Mouse (Mus musculus) macrophage (primary cell): ENCODE data around the gene Pbx3. TPM values are rescaled to one million over a fixed set of nuclear protein-coding genes. Genes with fewer than 3 reads are reported as not detected.

Experiments used
- H3K27ac ChIP-seq: fragments of 350-480 bp; formaldehyde crosslinking; 2 replicates; pipeline ENCODE4 v1.9.0; 2021
- H3K36me3 ChIP-seq: fragments of 350-480 bp; formaldehyde crosslinking; 2 replicates; pipeline ENCODE4 v1.9.0; 2021; ENCODE audit errors: inconsistent target
- H3K4me3 ChIP-seq: fragments of 350-480 bp; formaldehyde crosslinking; 2 replicates; pipeline ENCODE4 v1.9.0; 2021; ENCODE audit errors: inconsistent target
- H3K79me2 ChIP-seq: fragments of 350-480 bp; formaldehyde crosslinking; 2 replicates; pipeline ENCODE4 v1.9.0; 2021; ENCODE audit errors: inconsistent target
- WGBS: methylation state at CpG from one replicate; pipeline ENCODE4 v1.1.7; 2026; ENCODE audit warnings: inconsistent platforms; ENCODE audit not compliant: missing documents; 5-methylcytosine and 5-hydroxymethylcytosine counted together
- polyA plus RNA-seq: library from polyadenylated mRNA; stranded (reverse); fragments of 250-400 nt; gene quantifications from 3 replicates; pipeline ENCODE4 v1.2.4, GENCODE M21; 2018; ENCODE audit warnings: inconsistent platforms

Gene Pbx3
- polyA plus RNA-seq, 1 experiment from 2014 or later, result 6.6 TPM

DNA sequence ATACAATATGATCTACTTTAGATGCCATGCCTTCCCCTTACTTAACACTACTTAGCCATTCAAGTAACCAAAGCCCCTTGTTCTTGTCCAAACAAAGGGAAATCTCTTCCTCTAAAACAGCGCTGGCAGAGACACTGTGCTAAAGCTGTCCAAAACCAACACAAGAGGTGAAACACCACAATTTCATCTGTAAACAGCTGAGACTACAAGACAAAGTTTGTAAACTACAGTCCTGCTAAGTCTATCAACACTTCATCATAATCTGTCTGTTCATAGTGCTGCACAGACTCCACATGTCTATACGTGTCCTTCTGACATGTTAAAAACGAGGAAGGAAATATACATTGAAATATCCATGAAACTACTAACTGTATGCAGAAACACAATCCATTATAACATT is 151.5 kb downstream of the Pbx3 start:
- no peaks in the 10 kb centered on the region for H3K79me2 ChIP-seq
- H3K4me3 ChIP-seq, result no peak overlapping the region
- 88% methylated on average over 3 of the region's 3 CpGs for WGBS
- H3K36me3 ChIP-seq, result no peaks in the 10 kb centered on the region
- H3K27ac ChIP-seq, result no peak overlapping the region

DNA sequence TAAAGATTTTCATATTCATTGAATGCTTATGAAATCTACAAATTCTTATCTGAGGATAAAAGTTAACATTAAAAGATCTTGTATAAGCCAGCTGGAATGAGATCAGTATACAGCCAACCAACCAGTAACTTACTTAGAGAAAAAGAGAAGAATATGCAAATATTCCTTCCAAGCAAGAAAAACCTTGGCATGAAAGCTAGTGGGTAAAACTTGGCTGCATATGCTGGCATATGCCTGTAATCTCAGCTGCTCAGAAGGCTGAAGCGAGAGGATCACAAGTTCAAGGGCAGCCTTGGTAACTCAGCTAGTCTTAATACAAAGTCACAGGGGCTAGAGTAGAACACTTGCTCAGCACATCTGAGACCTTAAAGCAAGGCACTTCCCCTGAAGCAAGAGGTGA is 153.8 kb downstream of the Pbx3 start:
- H3K27ac ChIP-seq, result no peak overlapping the region
- H3K4me3 ChIP-seq, result no peak overlapping the region
- no peaks in the 10 kb centered on the region for H3K79me2 ChIP-seq
- H3K36me3 ChIP-seq, result no peaks in the 10 kb centered on the region
- 87% methylated on average over 1 of the region's 1 CpGs for WGBS

DNA sequence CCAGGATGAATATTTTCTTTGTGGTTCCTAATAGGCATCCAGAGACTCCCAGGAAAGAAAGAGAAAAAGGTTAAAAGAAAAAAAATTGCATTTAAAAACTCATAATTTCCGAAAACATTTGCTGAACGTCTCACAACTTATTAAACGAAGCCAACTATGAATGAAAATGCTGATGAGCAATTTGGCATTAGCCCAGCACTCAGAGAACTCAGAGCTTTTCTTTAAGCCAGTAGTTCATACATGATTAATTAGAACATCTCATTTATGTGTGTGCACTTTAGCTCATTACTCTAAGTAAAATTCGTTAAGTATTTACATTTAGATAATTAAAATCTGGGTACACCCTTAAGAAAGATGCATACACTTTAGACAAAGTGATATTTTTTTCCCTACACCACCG is 155.3 kb downstream of the Pbx3 start:
- Histone ChIP-seq H3K36me3 (no peaks in the 10 kb centered on the region), H3K27ac (no peak overlapping the region), H3K4me3 (no peak overlapping the region), H3K79me2 (no peaks in the 10 kb centered on the region)
- 92% methylated on average over 5 of the region's 5 CpGs for WGBS

DNA sequence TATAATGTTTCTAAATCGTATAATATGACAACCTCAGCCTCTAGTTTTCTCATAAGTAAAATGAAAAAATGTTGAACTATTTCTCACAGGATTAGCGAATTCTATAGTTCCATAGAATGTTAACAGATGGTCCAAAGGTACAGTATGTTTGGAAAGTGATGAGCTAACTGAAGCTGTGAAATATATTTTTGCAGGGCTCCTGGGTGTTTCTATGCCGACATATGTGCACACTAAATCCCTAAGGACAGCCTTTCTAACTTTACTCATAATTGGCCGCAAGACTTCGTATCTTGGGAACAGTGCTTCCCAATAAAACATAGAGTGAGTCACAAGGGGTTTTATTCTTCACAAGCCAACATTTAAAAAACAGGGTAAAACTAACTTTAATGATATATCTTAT is 157.4 kb downstream of the Pbx3 start:
- Histone ChIP-seq H3K4me3 (no peak overlapping the region), H3K36me3 (no peaks in the 10 kb centered on the region), H3K27ac (no peak overlapping the region), H3K79me2 (no peaks in the 10 kb centered on the region)
- 98% methylated on average over 5 of the region's 5 CpGs for WGBS

DNA sequence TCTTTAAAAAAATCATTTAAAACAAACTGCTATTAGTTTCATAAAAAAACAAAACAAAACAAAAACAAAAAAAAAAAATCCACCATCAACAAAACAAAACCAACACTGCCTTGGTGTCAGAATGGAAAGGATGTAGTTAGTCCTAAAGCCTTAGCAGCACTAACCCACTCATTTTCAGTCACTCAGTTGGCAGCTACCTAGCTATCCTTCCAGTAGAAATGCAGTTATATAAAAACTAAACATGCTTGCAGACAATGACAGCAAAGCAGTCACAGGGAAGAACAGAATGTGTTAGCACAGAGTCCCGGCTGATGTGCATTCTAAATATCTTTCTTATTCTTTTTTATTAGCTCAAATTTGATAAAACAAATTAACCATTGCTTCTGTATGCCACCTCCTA is 160.5 kb downstream of the Pbx3 start:
- H3K79me2 ChIP-seq, result no peaks in the 10 kb centered on the region
- H3K4me3 ChIP-seq, result no peak overlapping the region
- no peaks in the 10 kb centered on the region for H3K36me3 ChIP-seq
- WGBS, result 100% methylated on average over 1 of the region's 1 CpGs
- no peak overlapping the region for H3K27ac ChIP-seq

DNA sequence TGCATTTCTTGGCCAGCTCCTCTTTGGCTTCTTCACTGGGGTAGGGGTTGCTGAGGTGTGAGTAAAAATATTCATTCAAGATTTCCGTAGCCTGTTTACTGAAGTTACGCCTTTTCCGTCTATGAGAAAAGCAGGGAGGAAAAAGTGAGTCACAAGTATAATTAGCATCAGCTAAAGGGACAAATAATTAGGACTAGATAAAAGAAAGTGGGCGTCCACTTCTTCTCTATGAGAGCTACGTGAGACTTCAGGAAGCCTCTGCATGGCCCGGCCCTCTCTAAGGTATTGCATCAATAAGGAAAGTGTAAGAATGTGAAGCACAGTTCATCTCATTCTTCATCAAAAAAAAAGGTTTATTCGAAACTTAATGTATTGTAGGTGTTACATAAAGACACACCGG is 168.1 kb downstream of the Pbx3 start:
- no peak overlapping the region for H3K4me3 ChIP-seq
- 98% methylated on average over 8 of the region's 8 CpGs for WGBS

DNA sequence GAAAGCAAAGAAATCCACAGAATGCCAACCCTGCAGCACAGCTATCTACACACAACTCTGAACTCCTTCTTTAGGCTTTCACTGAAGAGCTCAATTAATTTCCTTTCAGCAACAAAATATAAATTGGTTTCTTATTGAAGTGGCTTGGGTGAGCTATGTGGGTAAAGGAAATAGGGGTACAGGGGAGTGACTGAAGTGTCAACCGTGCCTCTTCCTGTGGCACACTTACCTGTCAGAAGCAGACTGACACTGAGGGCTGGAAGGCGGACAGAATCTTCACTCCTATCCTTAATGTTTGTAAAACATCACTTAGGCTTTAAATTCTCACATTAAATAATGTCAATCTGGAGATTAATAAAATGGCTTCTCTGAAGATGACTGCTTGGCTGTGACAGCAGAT is 168.6 kb downstream of the Pbx3 start:
- H3K4me3 ChIP-seq, result no peak overlapping the region
- H3K79me2 ChIP-seq, result no peaks in the 10 kb centered on the region
- no peak overlapping the region for H3K27ac ChIP-seq
- no peaks in the 10 kb centered on the region for H3K36me3 ChIP-seq
- 96% methylated on average over 2 of the region's 2 CpGs for WGBS

More for the DNA sequence above, 168.1 kb downstream of the Pbx3 start:
- no peak overlapping the region for H3K27ac ChIP-seq
- H3K36me3 ChIP-seq, result no peaks in the 10 kb centered on the region
- H3K79me2 ChIP-seq, result no peaks in the 10 kb centered on the region

DNA sequence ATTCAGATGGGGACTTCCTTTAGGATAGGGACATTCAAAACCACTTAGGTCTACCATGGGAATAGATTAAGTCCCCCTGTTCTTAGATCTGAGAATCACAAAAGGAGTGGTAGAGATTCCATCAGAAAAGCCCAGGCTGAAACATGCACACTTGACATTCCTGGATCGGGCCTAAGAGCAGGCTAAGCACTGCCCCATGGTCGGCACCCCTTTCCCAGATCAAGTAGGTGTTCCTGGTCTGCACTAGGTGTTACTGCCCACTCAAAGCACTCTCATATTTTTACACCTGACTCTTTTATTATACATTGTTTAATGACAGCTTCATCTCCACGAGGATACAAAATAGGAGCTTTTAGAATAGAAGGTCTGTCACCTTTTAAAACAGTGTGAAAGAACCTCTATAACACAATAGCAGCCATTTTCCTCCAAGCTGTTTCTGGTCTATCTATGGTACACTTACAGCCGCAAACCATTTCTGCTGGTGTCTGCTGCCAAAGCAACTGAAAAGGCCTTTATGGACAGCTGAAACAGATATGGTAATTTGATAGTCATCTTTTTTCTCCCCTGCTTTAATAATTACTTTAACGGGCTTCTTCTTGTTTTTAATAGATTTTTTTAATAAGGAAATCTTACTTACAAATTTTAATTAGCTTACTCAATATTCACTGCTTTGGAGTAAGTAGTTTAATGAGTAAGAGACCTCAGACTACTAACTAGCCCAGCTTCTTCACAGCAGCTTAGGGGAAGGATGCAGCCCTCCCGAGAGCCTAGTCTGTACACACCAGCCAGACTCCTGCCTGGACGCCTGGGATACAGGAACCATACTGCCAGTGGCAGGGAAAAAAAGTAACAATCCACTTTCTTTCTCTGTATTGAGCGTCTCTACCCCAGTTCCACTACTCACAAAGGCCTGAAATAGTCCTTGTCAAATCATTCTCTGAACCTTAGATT is 178.8 kb downstream of the Pbx3 start:
- no peak overlapping the region for H3K4me3 ChIP-seq
- no peaks in the 10 kb centered on the region for H3K79me2 ChIP-seq
- 89% methylated on average over 8 of the region's 8 CpGs for WGBS
- no peak overlapping the region for H3K27ac ChIP-seq
- no peaks in the 10 kb centered on the region for H3K36me3 ChIP-seq

DNA sequence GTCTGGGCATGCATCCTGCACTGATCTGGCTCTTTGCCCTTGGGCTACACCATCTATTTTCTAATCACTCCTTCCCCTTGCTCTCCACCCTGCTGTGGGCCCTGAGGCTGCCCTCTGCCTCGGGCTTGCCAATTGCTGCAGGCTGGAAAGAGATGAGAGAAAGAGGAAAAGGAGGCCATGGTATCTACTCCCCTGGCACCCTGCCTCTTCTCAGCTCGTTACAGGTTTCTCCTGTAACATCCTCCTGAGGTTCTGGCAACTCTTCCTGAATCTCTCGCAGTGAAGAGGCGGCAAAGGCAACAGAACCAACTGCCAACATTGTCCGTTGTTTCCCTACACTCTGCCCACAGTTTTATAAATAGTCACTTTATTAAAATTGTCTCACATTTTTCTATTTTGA is 179.7 kb downstream of the Pbx3 start:
- 86% methylated on average over 4 of the region's 5 CpGs for WGBS
- Histone ChIP-seq H3K79me2 (no peaks in the 10 kb centered on the region), H3K27ac (no peak overlapping the region), H3K36me3 (no peaks in the 10 kb centered on the region), H3K4me3 (no peak overlapping the region)

DNA sequence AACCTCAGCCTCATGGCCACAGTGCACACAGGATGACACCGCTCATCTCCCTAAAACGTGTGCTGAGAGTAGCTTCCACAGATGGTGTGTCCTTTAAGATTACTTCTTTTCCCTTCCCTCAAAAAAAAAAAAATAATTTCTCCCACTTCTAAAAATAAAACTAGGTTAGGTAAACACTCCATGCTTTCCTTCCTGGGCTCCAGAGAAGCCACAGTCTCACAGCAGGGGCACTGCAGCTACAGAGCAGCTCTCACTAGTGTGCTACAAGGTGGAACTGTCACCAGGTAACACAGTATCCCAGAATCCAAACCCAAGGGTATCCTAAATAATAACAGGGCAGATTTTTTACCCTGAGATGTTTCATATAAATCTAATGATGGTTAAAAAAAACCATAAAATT is 185.6 kb downstream of the Pbx3 start:
- H3K27ac ChIP-seq, result no peak overlapping the region
- WGBS, result 75% methylated on average over 2 of the region's 2 CpGs
- H3K79me2 ChIP-seq, result no peaks in the 10 kb centered on the region
- H3K36me3 ChIP-seq, result no peaks in the 10 kb centered on the region
- no peak overlapping the region for H3K4me3 ChIP-seq

DNA sequence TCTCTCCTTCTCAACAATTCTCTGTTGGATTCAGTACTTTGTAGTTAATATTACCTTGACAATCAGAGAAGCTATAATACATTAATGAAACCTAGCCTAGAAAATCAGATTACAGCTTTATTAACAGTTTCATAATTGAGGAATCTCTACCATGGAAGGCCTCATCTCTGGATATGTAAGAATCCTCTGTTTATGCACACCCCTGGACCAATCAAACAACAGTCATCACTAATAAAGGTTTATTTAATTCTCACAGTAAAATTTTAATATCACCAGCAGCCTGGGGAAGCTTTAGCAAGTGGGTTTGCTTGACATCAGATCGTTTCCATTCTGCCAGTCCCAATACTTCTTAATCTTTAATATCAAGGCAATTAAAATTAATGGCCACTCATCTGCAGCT is 191.3 kb downstream of the Pbx3 start:
- Histone ChIP-seq H3K79me2 (no peaks in the 10 kb centered on the region), H3K4me3 (no peak overlapping the region), H3K27ac (no peak overlapping the region), H3K36me3 (no peaks in the 10 kb centered on the region)
- WGBS, result 94% methylated on average over 1 of the region's 1 CpGs

DNA sequence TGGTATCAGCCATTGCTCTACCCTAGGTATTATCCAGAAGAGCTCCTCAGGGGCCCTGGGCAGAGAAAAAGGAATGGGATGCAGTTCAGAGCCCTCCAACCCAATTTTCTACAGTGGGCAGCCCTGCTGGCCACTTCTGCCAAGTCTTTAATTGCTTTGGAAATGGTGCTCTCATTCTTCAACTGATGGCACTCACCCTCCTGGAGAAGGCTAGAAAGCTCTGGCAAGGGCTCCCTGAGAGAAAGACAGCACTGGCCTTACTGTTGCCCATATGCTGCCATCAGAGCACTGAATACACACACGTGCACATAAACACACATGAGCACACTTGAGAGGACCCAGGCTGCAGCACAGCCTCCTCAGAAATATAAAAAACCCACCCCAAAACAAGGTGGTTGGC is 193.6 kb downstream of the Pbx3 start:
- Histone ChIP-seq H3K27ac (no peak overlapping the region), H3K4me3 (no peak overlapping the region), H3K36me3 (no peaks in the 10 kb centered on the region), H3K79me2 (no peaks in the 10 kb centered on the region)
- 89% methylated on average over 1 of the region's 1 CpGs for WGBS

DNA sequence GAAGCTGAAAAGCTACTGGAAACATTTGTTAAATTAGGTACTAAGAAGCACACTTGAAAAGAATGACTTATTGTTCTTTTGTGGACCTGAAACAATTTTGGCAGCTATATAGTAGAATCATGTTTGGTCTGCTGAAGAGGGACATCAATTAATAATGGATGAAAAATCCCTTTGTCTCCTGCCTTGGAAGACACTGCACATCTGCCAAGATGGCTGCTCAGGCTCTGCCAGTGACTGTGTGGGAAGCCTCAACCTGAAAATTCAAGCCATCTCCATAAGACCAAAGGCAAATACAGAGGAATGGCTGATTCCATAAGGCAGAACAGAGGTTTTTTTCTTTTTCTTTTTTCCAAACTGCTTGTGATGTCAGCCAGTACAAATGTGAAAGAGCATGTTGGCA is 194.3 kb downstream of the Pbx3 start:
- Histone ChIP-seq H3K27ac (no peak overlapping the region), H3K79me2 (no peaks in the 10 kb centered on the region), H3K36me3 (no peaks in the 10 kb centered on the region), H3K4me3 (no peak overlapping the region)

DNA sequence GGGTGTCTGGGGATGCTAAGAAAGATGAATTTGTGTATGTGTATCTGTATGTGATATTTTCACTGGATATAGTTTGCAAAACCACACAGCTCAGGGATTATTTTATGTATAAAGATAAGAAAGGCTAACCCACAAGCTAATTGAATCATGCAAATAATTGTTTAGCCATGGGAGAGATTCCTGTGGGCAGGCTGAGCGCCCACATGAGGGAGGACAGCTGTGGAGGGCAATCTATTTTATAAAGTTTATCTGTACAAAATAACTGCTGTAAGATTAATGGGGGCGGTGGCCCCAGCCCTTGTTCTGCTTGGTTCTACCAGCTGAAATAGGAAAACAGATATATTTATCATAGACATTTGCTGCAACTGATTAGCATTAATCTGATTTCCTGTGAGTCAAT is 202.5 kb downstream of the Pbx3 start:
- Histone ChIP-seq H3K27ac (no peak overlapping the region), H3K36me3 (no peaks in the 10 kb centered on the region), H3K79me2 (no peaks in the 10 kb centered on the region), H3K4me3 (no peak overlapping the region)
- 100% methylated on average over 2 of the region's 2 CpGs for WGBS

DNA sequence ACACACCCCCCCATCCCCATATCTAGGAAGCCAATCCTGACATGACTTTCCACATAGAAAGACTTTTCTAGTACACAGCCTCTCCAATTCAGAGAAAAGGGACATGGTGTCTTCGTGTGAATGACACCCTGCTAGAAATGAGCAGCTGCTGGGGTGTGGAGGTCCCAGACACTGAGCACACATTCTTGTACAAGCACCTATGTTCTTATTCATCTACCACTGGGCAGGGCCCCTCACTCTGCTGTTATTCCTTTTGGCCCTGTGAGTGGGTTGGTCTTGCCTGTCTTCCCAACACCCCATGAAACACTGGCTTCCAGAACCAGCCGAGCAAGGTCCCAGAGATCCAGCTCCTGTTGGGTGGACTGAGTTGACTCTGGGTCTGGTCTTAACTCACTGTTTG is 203.3 kb downstream of the Pbx3 start:
- Histone ChIP-seq H3K79me2 (no peaks in the 10 kb centered on the region), H3K4me3 (no peak overlapping the region), H3K27ac (no peak overlapping the region), H3K36me3 (no peaks in the 10 kb centered on the region)
- 78% methylated on average over 2 of the region's 2 CpGs for WGBS

DNA sequence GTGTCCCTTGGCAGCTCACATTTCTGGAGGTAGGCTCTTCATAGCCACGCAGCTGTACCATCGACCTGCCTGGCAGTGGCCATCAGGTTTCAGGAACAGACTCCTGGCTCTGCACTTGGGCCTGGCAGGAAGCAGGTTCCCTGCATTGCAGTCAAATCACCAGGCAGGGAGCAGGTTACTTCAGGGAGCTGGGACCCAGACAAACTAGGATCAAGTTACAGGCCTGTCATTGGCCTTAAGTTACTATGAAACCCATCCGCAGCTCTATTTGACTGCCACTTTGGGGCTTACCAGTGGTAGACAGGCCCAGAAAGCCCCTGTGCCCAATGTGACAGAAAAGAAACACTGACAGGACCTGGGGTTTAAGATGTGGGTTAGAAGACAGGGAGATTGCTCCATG is 204.8 kb downstream of the Pbx3 start:
- no peak overlapping the region for H3K27ac ChIP-seq
- H3K79me2 ChIP-seq, result no peaks in the 10 kb centered on the region
- WGBS, result 90% methylated on average over 3 of the region's 3 CpGs
- H3K36me3 ChIP-seq, result no peaks in the 10 kb centered on the region
- no peak overlapping the region for H3K4me3 ChIP-seq
